In the genomic region with DNA sequence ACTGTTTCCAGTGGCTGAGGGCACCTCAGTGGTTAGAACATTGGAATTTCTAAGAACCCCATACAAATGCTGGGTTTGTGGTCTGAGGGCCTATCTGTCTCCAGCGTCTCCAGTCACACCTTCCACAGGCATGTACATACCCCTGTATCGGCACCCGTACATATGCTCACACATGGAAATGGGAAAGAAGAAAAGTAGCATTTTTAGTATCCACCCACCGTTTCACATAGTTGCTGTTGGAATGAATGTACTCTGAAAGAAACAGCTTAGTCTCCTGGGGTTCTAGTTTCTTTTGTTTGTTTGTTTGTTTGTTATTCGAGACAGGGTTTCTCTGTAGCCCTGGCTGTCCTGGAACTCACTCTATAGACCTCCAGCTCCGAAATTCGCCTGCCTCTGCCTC, we compare ENCODE assay signal across 16 mouse cellular contexts.
"Had no signal": no experiment of that assay in that cellular context is flagged by ENCODE, and none has a peak within 500 bp of the region (broad histone marks: within the 10 kb centered on the region; RNA-seq: fewer than 3 reads in every experiment).

No protein-coding gene starts in this region.

- DNase-seq: retina, postnatal 1 day; right cerebral cortex, adult 18-20 months; right cerebral cortex, postnatal 14 days; right cerebral cortex, postnatal 25 days; right cerebral cortex, postnatal 4 days; spleen, adult 18-20 months; thymus, adult 18-20 months; thymus, adult 2 months; thymus, postnatal 14 days; thymus, postnatal 25 days; thymus, postnatal 36 days; thymus, postnatal 4 days had no signal

- H3K27me3 ChIP-seq: neural tube, embryonic 13.5 days; neural tube, embryonic 15.5 days; stomach, embryonic 15.5 days had no signal

- H3K9me3 ChIP-seq: neural tube, embryonic 13.5 days; neural tube, embryonic 15.5 days; stomach, embryonic 15.5 days had no signal

- H3K27ac ChIP-seq: neural tube, embryonic 13.5 days; neural tube, embryonic 15.5 days; stomach, embryonic 15.5 days; stomach, postnatal 0 days had no signal

- H3K4me3 ChIP-seq: neural tube, embryonic 13.5 days; neural tube, embryonic 15.5 days; stomach, embryonic 15.5 days had no signal

- H3K4me1 ChIP-seq: neural tube, embryonic 13.5 days; neural tube, embryonic 15.5 days; stomach, embryonic 15.5 days had no signal
